Mouse (Mus musculus) brain, embryonic 14.5 days (tissue): Measurements from ENCODE around the gene Pcp4l1. TPM values are rescaled to one million over a fixed set of nuclear protein-coding genes. Genes with fewer than 3 reads are reported as not detected.
A peak's percentile ranks its signal among the peaks of the same experiment; 100 is the strongest.
"Not testable (repeated sequence)": the region's sequence is repeated elsewhere in the genome, so short reads cannot be mapped to it uniquely, and the experiment has no call there.

Source experiments
- DNase-seq: peaks from one replicate; pipeline ENCODE4 v3.0.0-alpha.2; 2011; ENCODE audit warnings: low read depth
- CTCF ChIP-seq: fragments of 200-500 bp; IDR thresholded peaks from 2 replicates; pipeline ENCODE4 v1.5.1; 2012; ENCODE audit warnings: inconsistent platforms, mild to moderate bottlenecking, moderate library complexity, borderline replicate concordance; ENCODE audit not compliant: insufficient read depth, insufficient read length; ENCODE audit errors: extremely low read depth
- POLR2A ChIP-seq: fragments of 200-500 bp; IDR thresholded peaks from 2 replicates; pipeline ENCODE4 v1.6.1; 2012; ENCODE audit warnings: mild to moderate bottlenecking, inconsistent platforms, borderline replicate concordance; ENCODE audit not compliant: poor library complexity, insufficient read depth, insufficient read length, severe bottlenecking; ENCODE audit errors: extremely low read depth
- polyA plus RNA-seq: library from polyadenylated mRNA; depleted of rRNA; stranded (reverse); fragments of >200 nt; gene quantifications from 2 replicates; pipeline ENCODE4 v1.2.3, GENCODE M21; 2012; rRNA removed

Pcp4l1 gene
- polyA plus RNA-seq, 1 experiment: 22.6 TPM

DNA sequence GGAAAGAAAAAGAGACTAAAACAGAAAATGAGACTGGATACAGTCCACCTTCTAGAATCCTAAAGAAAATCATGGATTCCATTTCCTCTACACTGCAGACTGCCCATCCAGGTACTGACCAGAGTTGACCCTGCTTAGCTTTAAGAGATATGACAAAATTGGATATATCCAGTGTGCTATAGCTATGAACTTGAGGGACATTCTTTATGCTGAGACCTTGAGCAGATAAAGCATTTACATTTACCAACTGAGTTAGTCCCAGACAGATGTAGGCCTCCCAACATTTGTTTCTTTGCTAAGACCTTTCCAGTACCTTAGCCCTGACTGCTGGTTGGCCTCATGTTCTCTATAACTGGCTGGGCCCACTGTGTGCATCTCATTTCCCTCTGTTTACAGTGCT lies 38.1 kb downstream of the Pcp4l1 start:
- TF ChIP-seq POLR2A (no peak), CTCF (no peak)
- no peak for DNase-seq

DNA sequence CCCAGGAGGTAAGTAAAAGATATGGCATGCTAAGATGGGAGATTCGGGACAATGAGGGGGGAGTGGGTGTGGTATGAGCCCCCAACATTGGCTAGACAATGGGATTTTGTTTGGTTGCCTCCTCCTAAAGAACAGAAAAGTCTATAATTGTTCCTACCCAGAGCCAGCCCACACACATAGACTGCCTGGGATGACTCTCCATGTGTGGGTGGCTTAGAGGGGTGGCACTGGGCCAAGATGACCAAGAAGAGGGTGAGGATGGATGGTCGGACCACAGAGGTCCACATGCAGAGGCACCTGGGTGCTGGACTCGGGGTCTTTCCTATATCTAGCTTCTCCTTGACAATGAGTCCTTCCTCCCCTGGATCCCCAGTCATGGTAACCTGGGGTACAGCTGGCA lies 39.4 kb downstream of the Pcp4l1 start:
- DNase-seq: no peak
- no peak for TF ChIP-seq CTCF
- no peak for TF ChIP-seq POLR2A

GRCm38 (mm10) chr1:171151966-171152365 lies 44.1 kb downstream of the Pcp4l1 start:
- no peak for DNase-seq
- TF ChIP-seq CTCF (no peak), POLR2A (no peak)

DNA sequence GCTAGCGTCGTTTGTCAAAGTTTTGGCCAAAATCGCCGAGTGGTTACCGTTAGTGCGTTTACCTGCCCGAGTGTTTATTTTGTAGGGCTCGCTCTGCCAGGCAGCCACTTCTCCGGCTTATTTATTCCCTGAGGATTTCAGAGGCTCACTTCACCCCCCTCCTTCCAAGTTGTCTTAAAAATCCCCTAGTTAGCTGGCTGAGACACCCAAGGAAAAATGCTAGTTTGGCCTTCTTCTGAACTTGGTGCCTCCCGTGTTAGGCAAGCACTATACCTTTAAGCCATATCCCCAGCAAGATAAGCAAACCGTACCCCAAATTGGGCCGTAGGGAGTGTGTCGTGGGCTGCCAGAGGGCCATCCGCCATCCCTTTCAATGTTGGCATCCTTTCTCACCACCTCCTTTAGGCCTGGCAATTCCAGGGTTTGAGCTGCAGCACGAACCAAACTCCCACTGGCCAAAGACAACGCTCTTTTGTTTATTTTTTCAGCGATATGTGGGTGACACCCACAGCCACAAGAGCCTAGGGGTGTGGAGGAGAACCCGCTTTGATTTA lies 45.2 kb downstream of the Pcp4l1 start:
- DNase-seq: peak; percentile 44

DNA sequence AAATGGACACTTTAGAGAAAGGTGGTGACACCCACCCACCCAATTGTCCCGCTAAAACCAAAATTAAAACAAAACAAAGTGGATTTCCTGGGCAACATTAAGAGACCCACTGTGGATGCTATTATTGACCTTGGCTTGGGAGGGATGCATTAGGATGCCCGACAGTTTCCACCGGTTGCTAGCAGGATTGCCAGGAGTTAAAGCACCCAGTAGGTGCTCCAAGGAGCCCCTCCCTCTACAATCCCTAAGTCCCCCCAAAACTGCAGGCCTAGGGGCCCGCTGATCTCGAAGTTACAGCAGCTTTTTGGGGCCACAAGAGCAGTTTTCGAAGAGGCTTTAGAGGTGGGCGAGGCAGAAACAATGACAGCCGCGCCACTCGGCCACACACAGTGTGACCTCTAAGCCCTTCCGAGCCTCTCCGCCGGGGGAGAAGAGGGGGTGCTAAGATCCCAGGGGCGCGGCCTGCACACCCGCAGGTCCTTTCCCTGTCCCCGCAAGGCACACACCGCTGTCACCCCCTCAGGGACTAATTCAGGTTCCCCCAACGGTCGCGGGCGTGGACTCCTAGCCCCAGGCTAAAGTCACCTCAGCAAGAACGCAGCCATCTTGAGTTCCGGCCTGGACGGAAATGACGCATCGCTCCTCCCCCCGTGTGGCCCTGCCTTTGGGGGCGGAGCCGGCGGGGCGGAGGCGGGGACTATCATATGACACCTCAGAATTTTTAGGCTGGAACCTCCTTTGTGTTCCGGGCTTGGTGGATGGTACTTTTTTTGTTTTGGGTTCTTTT lies 45.9 kb downstream of the Pcp4l1 start, which contains the start of the genes Sdhc and Mpz:
TSS of gene Sdhc (minus strand) at position 630 of the 787 bp plus-strand sequence.
TSS of gene Mpz (plus strand) at position 738 of the 787 bp plus-strand sequence.
- TF ChIP-seq POLR2A (peak; percentile 71; the same call in 1 of the 2 replicates), CTCF (no peak)
- DNase-seq: peak; percentile 97

More for the DNA sequence above, 45.2 kb downstream of the Pcp4l1 start:
- no peak for TF ChIP-seq CTCF
- no peak for TF ChIP-seq POLR2A

- DNase-seq: not testable (repeated sequence)
Observed at GRCm38 (mm10) chr1:171142981-171143380, 53.1 kb downstream of the Pcp4l1 start.

DNA sequence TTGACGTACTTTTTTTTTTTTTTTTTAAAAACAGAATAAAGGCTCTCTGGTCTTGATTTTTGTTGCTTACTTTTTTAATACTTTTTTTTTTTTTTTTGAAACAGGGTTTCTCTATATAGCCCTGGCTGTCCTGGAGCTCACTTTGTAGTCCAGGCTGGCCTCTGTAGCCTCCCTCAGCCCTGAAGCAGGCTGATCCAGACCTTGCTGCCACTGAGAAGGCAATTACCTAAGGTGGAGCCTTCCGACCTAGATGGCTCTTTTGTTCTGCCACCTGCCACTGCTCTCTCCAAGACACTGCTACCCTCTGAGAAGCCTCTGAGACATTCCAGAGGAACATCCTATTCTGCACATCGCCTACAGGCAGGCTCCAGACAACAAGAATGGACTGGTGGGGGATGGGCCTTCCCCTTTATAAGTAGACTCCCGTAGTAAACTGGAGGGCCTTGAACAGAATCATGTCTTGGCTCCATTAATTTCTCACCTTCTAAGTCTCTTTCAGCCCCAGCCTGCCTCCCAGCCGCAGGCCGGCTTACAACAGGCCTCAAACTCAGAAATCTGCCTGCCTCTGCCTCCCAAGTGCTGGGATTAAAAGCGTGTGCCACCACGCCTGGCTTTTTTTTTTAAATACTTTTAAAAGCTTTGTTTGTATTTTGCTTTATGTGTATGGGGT lies 58.4 kb downstream of the Pcp4l1 start:
- not testable (repeated sequence) for DNase-seq

DNA sequence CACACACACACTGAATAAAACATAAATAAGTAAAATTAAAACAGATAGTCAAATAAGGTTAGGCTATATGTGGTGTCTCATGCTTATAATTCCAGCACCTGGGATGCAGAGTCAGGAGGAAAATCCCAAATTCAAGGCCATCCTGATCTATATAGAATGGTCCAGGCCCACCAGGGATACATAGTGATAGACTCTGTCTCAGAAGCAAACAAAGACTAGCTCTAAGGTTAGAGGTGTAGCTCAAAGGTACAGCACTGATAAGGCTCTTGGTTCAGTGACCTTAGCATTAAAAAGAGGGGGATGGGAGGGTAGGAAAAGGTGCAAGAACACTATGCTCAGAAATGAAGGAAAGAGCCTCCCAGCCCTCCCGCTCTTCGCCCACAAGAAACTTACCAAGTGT lies 60.5 kb downstream of the Pcp4l1 start:
- DNase-seq: no peak
- TF ChIP-seq POLR2A: no peak
- TF ChIP-seq CTCF: no peak

DNA sequence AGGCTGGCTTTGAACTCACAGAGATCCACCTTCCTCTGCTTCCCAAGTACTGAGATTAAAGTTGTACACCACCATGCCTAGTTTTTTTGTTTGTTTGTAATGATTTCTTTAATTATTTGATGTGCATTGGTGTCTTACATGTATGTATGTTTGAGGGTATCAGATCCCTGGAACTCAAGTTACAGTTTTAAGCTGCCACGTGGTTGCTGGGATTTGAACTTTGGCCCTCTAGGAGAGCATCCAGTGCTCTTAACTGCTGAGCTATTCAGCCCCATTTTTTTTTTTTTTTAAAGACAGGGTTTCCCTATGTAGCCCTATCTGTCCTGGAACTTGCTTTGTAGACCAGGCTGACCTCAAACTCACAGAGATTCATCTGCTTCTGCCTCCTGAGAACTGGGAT lies 65.1 kb downstream of the Pcp4l1 start:
- no peak for DNase-seq
- TF ChIP-seq POLR2A: no peak
- no peak for TF ChIP-seq CTCF

DNA sequence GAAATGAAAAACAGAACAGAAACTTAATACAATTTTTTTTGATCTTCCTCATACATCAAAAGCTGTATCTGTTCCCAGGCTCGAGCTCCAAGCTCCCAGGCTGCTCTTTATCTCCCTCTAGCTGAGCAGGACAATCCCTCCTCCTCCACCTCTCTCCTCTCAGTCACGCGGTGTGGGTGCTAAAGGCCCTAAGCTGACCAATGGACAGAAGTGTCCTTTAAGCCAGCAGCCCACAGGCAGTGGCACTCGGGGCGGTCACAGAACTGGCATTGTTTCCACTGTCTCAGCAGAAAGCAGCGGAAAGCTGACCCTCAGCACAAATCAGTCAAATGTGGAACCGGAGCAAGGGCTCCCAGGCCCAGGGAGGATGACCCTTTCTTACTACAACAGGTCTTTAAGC lies 66.8 kb downstream of the Pcp4l1 start:
- no peak for TF ChIP-seq POLR2A
- TF ChIP-seq CTCF: no peak
- no peak for DNase-seq

GRCm38 (mm10) chr1:171124398-171124797 lies 71.7 kb downstream of the Pcp4l1 start:
- TF ChIP-seq POLR2A: no peak
- TF ChIP-seq CTCF: no peak

More at GRCm38 (mm10) chr1:171124398-171124797, 71.7 kb downstream of the Pcp4l1 start:
- DNase-seq: no peak

Other genes with a start within 250 kb of the Pcp4l1 start
- 0.86 and 1.4 TPM in 2 replicates for gene Fcgr2b, start 219.7 kb downstream of the Pcp4l1 start, polyA plus RNA-seq
- 0.34 and 0.38 TPM in 2 replicates for gene Fcgr4, start 177.3 kb downstream of the Pcp4l1 start, polyA plus RNA-seq
- gene Fcgr3, start 131.3 kb downstream of the Pcp4l1 start, polyA plus RNA-seq: 4.9 and 7.4 TPM in 2 replicates
- 9.8 and 16.7 TPM in 2 replicates for gene Cfap126, start 82.3 kb downstream of the Pcp4l1 start, polyA plus RNA-seq
- gene Sdhc, start 45.7 kb downstream of the Pcp4l1 start, polyA plus RNA-seq: 272 and 337 TPM in 2 replicates
- 1.1 and 5.1 TPM in 2 replicates for gene Mpz, start 45.6 kb downstream of the Pcp4l1 start, polyA plus RNA-seq
- 0.03 and 0.09 TPM in 2 replicates for gene Nr1i3, start 17.7 kb upstream of the Pcp4l1 start, polyA plus RNA-seq
- 35.8 and 38.1 TPM in 2 replicates for gene Tomm40l, start 26.2 kb upstream of the Pcp4l1 start, polyA plus RNA-seq
- 2.7 and 3.7 TPM in 2 replicates for gene Apoa2, start 28.8 kb upstream of the Pcp4l1 start, polyA plus RNA-seq
- 16.5 and 18.2 TPM in 2 replicates for gene Fcer1g, start 38.1 kb upstream of the Pcp4l1 start, polyA plus RNA-seq
- 4.1 and 4.6 TPM in 2 replicates for gene Adamts4, start 54.2 kb upstream of the Pcp4l1 start, polyA plus RNA-seq
- gene Ndufs2, start 55.1 kb upstream of the Pcp4l1 start, polyA plus RNA-seq: 130 and 153 TPM in 2 replicates
- gene B4galt3, start 74.1 kb upstream of the Pcp4l1 start, polyA plus RNA-seq: 101 and 122 TPM in 2 replicates
- gene Ppox, start 84.9 kb upstream of the Pcp4l1 start, polyA plus RNA-seq: 70.7 and 111 TPM in 2 replicates
- 110 and 136 TPM in 2 replicates for gene Usp21, start 91.7 kb upstream of the Pcp4l1 start, polyA plus RNA-seq
- gene Ufc1, start 98.8 kb upstream of the Pcp4l1 start, polyA plus RNA-seq: 52.7 and 63.1 TPM in 2 replicates
- 62.1 and 63.5 TPM in 2 replicates for gene Dedd, start 132.9 kb upstream of the Pcp4l1 start, polyA plus RNA-seq
- gene Nit1, start 149.4 kb upstream of the Pcp4l1 start, polyA plus RNA-seq: 57.0 and 73.1 TPM in 2 replicates
- gene Pfdn2, start 149.4 kb upstream of the Pcp4l1 start, polyA plus RNA-seq: 45.5 and 90.3 TPM in 2 replicates
- 3.1 and 3.7 TPM in 2 replicates for gene Klhdc9, start 164.5 kb upstream of the Pcp4l1 start, polyA plus RNA-seq
- gene Nectin4, start 173.8 kb upstream of the Pcp4l1 start, polyA plus RNA-seq: 1.9 and 2.8 TPM in 2 replicates
- 0.47 and 0.52 TPM in 2 replicates for gene Arhgap30, start 192.7 kb upstream of the Pcp4l1 start, polyA plus RNA-seq
- 242 and 259 TPM in 2 replicates for gene Usf1, start 215.0 kb upstream of the Pcp4l1 start, polyA plus RNA-seq
- gene Tstd1, start 222.6 kb upstream of the Pcp4l1 start, polyA plus RNA-seq: 4.6 and 7.2 TPM in 2 replicates
- 3.9 and 7.3 TPM in 2 replicates for gene F11r, start 241.3 kb upstream of the Pcp4l1 start, polyA plus RNA-seq